Mouse (Mus musculus): Measurements from ENCODE around the gene Gm3591. TPM values are rescaled to one million over a fixed set of nuclear protein-coding genes. Genes with fewer than 3 reads are reported as not detected.
"Not testable (repeated sequence)": the region's sequence is repeated elsewhere in the genome, so short reads cannot be mapped to it uniquely, and the experiment has no call there.

The Gm3591 gene
- total RNA-seq (2021): 0.34 and 0.78 TPM in 2 replicates
- long read RNA-seq, experiment 1: 0 reads
- long read RNA-seq, experiment 2: 0 reads

DNA sequence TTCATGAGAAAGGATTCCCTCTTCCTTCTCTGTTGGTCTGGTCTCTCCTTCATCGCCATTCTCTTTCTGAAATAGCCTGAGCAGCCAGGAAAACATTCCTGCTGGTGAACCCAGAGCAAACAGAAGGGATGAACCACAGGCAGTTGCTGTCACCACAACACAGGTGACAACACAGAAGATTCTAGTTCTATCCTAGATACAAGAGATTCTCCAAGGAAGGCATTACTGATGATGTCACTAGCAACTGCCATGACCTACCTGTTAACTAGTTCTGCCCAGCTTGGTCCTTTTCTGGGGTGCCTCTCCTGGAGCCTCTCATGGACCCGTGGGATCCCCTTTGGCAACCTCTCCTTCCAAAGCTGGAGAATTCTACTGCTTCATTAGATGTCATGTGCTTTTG is at the start of gene Gm3591:
Gene Gm3591 (minus strand): TSS at position 101 of the 400 bp plus-strand sequence.
- not testable (repeated sequence) for DNase-seq

DNA sequence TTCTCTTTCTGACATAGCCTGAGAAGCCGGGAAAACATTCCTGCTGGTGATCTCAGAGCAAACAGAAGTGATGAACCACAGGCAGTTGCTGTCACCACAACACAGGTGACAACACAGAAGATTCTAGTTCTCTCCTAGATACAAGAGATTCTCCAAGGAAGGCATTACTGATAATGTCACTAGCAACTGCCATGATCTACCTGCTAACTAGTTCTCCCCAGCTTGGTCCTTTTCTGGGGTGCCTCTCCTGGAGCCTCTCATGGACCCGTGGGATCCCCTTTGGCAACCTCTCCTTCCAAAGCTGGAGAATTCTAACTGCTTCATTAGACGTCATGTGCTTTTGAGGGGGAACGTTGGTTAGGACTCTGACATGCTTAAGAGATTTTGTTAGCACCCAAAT is 32.2 kb upstream of the Gm3591 start, which contains the start of gene Gm3594:
Gene Gm3594 (minus strand): TSS at position 101 of the 400 bp plus-strand sequence.
- DNase-seq: not testable (repeated sequence)

DNA sequence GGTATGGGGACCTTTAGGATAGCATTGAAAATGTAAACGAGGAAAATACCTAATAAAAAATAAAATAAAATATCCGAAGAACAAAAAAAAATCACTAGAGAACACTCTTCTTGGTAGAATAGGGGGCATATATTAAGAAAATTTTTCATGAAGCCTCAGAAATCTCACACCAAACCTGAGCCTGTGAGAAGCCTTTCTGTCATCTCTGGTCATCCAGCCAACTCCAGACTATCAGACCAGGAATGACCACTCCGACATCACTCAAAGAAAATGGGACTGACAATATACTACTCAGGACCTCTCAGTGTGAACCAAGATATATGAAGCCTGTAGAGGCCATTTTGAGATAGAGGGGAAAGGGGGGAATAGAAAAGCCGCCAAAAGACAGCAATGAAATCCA is 28.5 kb upstream of the Gm3591 start:
- DNase-seq: not testable (repeated sequence)

DNA sequence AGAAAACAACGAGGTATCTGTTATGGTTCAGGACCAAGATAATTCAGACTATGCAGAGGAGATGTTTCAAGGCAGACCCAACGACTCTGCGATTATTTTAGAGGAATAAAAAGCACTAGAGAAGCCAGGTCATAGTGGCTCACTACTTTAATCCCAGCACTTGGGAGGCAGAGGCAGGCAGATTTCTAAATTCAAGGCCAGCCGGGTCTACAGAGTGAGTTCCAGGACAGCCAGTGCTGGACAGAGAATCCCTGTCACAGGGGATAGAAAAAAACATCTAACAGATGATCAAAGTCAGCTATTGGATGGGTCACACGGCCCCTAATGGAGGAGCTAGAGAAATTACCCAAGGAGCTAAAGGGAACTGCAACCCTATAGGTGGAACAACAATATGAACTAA is 27.9 kb upstream of the Gm3591 start:
- not testable (repeated sequence) for DNase-seq

DNA sequence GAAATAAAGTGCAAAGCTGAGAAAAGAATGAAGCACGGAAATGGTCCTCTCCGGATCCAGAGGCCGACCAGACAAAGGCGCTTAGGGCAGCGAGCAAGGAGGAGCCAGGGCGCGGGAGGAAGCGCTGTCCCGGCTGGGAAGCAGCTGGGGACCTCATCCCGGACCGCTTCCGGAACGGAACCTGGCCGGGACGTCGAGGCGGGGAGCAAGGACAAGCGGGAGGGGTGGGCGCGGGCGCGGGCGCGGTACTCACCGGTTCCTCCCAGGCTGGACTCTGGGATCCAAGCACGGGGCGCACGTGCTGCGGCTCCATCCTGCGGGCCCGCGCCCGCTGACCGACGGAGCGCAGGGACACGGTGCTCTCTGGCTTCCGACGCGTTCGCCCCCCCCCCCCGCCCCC is 14.5 kb upstream of the Gm3591 start:
- peak; percentile 21 for DNase-seq

DNA sequence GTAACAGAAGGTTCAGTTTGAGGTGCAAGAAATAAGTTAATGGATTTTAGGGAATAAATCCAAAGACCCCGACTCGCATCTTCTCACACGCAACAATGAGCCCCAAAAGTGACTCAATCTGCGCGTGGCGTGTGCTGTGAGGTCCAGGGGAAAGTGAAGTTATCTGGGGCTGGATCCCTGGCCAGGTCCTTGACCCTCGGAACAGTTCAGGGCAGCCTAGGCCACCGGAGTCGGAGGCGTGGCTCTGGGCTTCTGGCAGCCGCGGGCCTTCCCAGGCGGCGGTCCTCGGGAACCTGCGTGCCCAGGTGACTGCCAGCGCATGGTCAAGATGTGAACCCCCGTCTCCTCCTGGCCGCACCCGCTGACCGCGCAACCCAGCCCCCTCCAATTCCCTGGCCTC is 14.1 kb upstream of the Gm3591 start:
- not testable (repeated sequence) for DNase-seq

DNA sequence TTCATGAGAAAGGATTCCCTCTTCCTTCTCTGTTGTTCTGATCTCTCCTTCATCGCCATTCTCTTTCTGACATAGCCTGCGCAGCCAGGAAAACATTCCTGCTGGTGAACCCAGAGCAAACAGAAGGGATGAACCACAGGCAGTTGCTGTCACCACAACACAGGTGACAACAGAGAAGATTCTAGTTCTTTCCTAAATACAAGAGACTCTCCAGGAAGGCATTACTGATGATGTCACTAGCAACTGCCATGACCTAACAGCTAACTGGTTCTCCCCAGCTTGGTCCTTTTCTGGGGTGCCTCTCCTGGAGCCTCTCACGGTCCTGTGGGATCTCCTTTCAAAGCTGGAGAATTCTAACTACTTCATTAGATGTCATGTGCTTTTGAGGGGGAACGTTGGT is 22.1 kb downstream of the Gm3591 start, which contains the start of gene Gm16440:
Gene Gm16440 (minus strand): TSS at position 101 of the 400 bp plus-strand sequence.
- not testable (repeated sequence) for DNase-seq

Other genes with a start within 250 kb of the Gm3591 start
- 0.30 and 0.79 TPM in 2 replicates for gene Gm21560, start 193.2 kb downstream of the Gm3591 start, total RNA-seq (2021)
- 0.59 TPM in 1 of 2 replicates, not detected in the other for gene Gm3411, start 125.2 kb downstream of the Gm3591 start, total RNA-seq (2021)
- gene Gm21103, start 107.6 kb downstream of the Gm3591 start, total RNA-seq (2021): not detected in 2 replicates
- not detected in 2 replicates for gene Gm3618, start 68.8 kb downstream of the Gm3591 start, total RNA-seq (2021)
- gene Gm16440, start 22.2 kb downstream of the Gm3591 start, total RNA-seq (2021): not detected in 2 replicates
- gene Gm3594, start 32.1 kb upstream of the Gm3591 start, total RNA-seq (2021): not detected in 2 replicates
- gene Gm8356, start 124.8 kb upstream of the Gm3591 start, total RNA-seq (2021): not detected in 2 replicates
- 0.78 and 0.98 TPM in 2 replicates for gene Gm3629, start 178.1 kb upstream of the Gm3591 start, total RNA-seq (2021)
- not detected in 2 replicates for gene Gm3460, start 209.9 kb upstream of the Gm3591 start, total RNA-seq (2021)

Measured in adrenal gland, postnatal 14 days (tissue).